In genomic region chr10:126980933-126981530, GRCm38 (mm10) we compare ENCODE assay signal across 8 mouse cellular contexts. TPM values are rescaled to one million over a fixed set of nuclear protein-coding genes. Genes with fewer than 3 reads are reported as not detected.
DNase-seq lines count a peak whose midpoint lies in the region; ATAC-seq and TF ChIP-seq lines count a peak whose summit lies in the region.

No protein-coding gene starts in this region.

- ATAC-seq in hindbrain, embryonic 12.5 days (ENCODE audit: low FRiP score), result no peak
- ATAC-seq in midbrain, embryonic 15.5 days (replicated peaks), result no peak

- H3K27ac ChIP-seq in layer of hippocampus, adult 2 months, result peak overlapping the region; percentile 100
- H3K27ac ChIP-seq in cortical plate, adult 2 months (ENCODE audit: insufficient read depth, low read length), result peak overlapping the region; percentile 96
- H3K27ac ChIP-seq in hindbrain, embryonic 12.5 days, result peak overlapping the region; percentile 99
- peak overlapping the region; percentile 98 for H3K27ac ChIP-seq in midbrain, embryonic 15.5 days

- peak overlapping the region; percentile 93 for H3K4me3 ChIP-seq in layer of hippocampus, adult 2 months
- H3K4me3 ChIP-seq in cortical plate, adult 2 months (ENCODE audit: insufficient read depth, low read length), result peak overlapping the region; percentile 49
- peak overlapping the region; percentile 82 for H3K4me3 ChIP-seq in hindbrain, embryonic 12.5 days
- H3K4me3 ChIP-seq in midbrain, embryonic 15.5 days, result peak overlapping the region; percentile 95

- no peaks in the 10 kb centered on the region for H3K36me3 ChIP-seq in hindbrain, embryonic 12.5 days
- H3K36me3 ChIP-seq in midbrain, embryonic 15.5 days (replicated peaks), result no peaks in the 10 kb centered on the region

- H3K4me2 ChIP-seq in hindbrain, embryonic 12.5 days (replicated peaks), result peak overlapping the region; percentile 64
- peak overlapping the region; percentile 86 for H3K4me2 ChIP-seq in midbrain, embryonic 15.5 days

- H3K27me3 ChIP-seq in hindbrain, embryonic 12.5 days, result peaks cover 7% of the 10 kb centered on the region
- no peaks in the 10 kb centered on the region for H3K27me3 ChIP-seq in midbrain, embryonic 15.5 days (replicated peaks)

- peaks cover 10% of the 10 kb centered on the region for H3K4me1 ChIP-seq in cortical plate, adult 2 months (ENCODE audit: control insufficient read depth, insufficient read depth, low read length)
- H3K4me1 ChIP-seq in hindbrain, embryonic 12.5 days, result peaks cover 60% of the 10 kb centered on the region
- peaks cover 64% of the 10 kb centered on the region for H3K4me1 ChIP-seq in midbrain, embryonic 15.5 days

- 6% methylated on average over 11 of the region's 11 CpGs for WGBS in hindbrain, embryonic 12.5 days
- WGBS in midbrain, embryonic 15.5 days, result 3% methylated on average over 11 of the region's 11 CpGs

- peak overlapping the region; percentile 95 for H3K9ac ChIP-seq in hindbrain, embryonic 12.5 days
- peak overlapping the region; percentile 70; the same call in 1 of the 2 replicates for H3K9ac ChIP-seq in midbrain, embryonic 15.5 days

- no peak for TF ChIP-seq POLR2A in cortical plate, adult 2 months (IDR thresholded peaks at IDR 0.05; ENCODE audit: extremely low read depth, insufficient read depth, low read length)

- no peak for DNase-seq in layer of hippocampus, adult 2 months (ENCODE audit: low spot score in 2 of 2)
- no peak for DNase-seq in layer of hippocampus, adult 9-11 months
- no peak for DNase-seq in spleen, postnatal 36 days (ENCODE audit: low spot score in 2 of 2)
- DNase-seq in cerebellum, adult 18-20 months, result no peak
- DNase-seq in ovary, postnatal 14 days (ENCODE audit: low spot score), result no peak

- TF ChIP-seq CTCF in layer of hippocampus, adult 2 months (conservative IDR thresholded peaks at IDR 0.05), result no peak
- no peak for TF ChIP-seq CTCF in cortical plate, adult 2 months (IDR thresholded peaks at IDR 0.05; ENCODE audit: extremely low read depth, insufficient read depth, low read length)

- H3K9me3 ChIP-seq in hindbrain, embryonic 12.5 days (replicated peaks), result no peaks in the 10 kb centered on the region
- no peaks in the 10 kb centered on the region for H3K9me3 ChIP-seq in midbrain, embryonic 15.5 days

RNA-seq across cellular contexts. Expression of gene Ctdsp2, which starts 2.5 kb away (rescaled TPM):
- 100 to 1,000 TPM; 106 to 116 TPM for total RNA-seq in layer of hippocampus, adult 2 months (2021)
- polyA plus RNA-seq in cortical plate, adult 2 months (2012; rRNA removed), result 76.5 TPM in 2 replicates
- 50.5 and 51.1 TPM in 2 replicates for polyA plus RNA-seq in hindbrain, embryonic 12.5 days (2016; fragmentation: Nextera tagmentation; extraction: Ambion mirVana)
- polyA plus RNA-seq in midbrain, embryonic 15.5 days (2015; fragmentation: Nextera tagmentation; extraction: Ambion mirVana), result 16.5 and 18.6 TPM in 2 replicates

RNA-seq across cellular contexts. Expression of gene Avil, which starts 19.5 kb away (rescaled TPM):
- under 1 TPM; 0.32 to 0.87 TPM for total RNA-seq in layer of hippocampus, adult 2 months (2021)
- polyA plus RNA-seq in cortical plate, adult 2 months (2012; rRNA removed), result 0.11 and 0.19 TPM in 2 replicates
- 1.6 and 2.1 TPM in 2 replicates for polyA plus RNA-seq in hindbrain, embryonic 12.5 days (2016; fragmentation: Nextera tagmentation; extraction: Ambion mirVana)
- 2.2 and 3.2 TPM in 2 replicates for polyA plus RNA-seq in midbrain, embryonic 15.5 days (2015; fragmentation: Nextera tagmentation; extraction: Ambion mirVana)

RNA-seq across cellular contexts. Expression of gene Tsfm, which starts 49.6 kb away (rescaled TPM):
- 10 to 100 TPM; 29.7 to 30.1 TPM for total RNA-seq in layer of hippocampus, adult 2 months (2021)
- 34.6 and 36.2 TPM in 2 replicates for polyA plus RNA-seq in cortical plate, adult 2 months (2012; rRNA removed)
- polyA plus RNA-seq in hindbrain, embryonic 12.5 days (2016; fragmentation: Nextera tagmentation; extraction: Ambion mirVana), result 65.3 and 67.4 TPM in 2 replicates
- 57.3 and 62.7 TPM in 2 replicates for polyA plus RNA-seq in midbrain, embryonic 15.5 days (2015; fragmentation: Nextera tagmentation; extraction: Ambion mirVana)
